Mouse (Mus musculus): Measurements from ENCODE around the gene Tnk1. TPM values are rescaled to one million over a fixed set of nuclear protein-coding genes. Genes with fewer than 3 reads are reported as not detected.
"Not testable (repeated sequence)": the region's sequence is repeated elsewhere in the genome, so short reads cannot be mapped to it uniquely, and the experiment has no call there.

Tnk1 gene
- polyA plus RNA-seq, 1 experiment from 2014 or later: 0.77 TPM

DNA sequence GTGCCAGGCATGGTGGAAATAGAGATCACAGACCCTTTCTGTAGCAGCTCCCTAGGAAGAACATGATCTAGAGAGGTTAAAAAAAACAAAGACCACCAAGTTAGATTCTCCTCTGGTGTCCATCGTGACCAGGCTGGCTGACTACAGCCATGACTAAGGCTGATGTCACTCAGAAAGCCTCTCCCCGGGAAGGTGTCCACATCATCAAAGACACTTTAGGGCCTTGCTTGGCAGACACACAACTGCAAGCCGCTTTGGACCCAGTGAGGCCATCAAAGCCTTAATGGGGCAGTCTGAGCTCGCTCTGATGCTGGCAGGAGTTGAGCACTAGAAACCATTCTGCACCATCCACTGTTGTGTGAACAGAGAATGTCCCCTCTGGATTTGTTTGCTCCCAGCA lies 13.9 kb upstream of the Tnk1 start:
- H3K36me3 ChIP-seq: no peaks in the 10 kb centered on the region
- 85% methylated on average over 4 of the region's 4 CpGs for WGBS
- DNase-seq (ENCODE audit: low spot score): no peak
- H3K4me1 ChIP-seq (replicated peaks): peaks cover 15% of the 10 kb centered on the region
- H3K9me3 ChIP-seq: no peaks in the 10 kb centered on the region
- H3K27me3 ChIP-seq (ENCODE audit: insufficient read depth, poor library complexity, severe bottlenecking): no peaks in the 10 kb centered on the region
- H3K4me3 ChIP-seq: no peak overlapping the region
- H3K27ac ChIP-seq: no peak overlapping the region

DNA sequence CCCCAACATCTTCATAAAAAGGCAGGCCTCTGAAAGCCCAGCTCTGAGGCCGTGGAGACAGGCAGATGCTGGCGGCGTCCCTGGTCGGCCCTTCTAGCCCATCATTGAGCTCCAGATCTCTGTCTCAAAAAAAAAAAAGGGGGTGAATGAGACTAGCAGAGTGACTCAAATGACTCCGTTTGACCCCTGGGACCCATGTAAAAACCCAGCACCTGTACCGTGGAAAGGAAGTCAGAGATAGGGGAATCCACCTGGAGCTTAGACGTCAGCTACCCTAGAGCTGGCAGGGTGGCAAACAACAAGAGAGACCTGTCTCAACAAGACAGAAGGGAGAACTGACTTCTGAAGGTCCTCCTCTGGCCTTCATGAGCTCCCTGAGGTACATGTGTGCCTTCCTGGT lies 13.3 kb upstream of the Tnk1 start:
- no peaks in the 10 kb centered on the region for H3K9me3 ChIP-seq
- no peak for DNase-seq (ENCODE audit: low spot score)
- H3K36me3 ChIP-seq: no peaks in the 10 kb centered on the region
- WGBS: 86% methylated on average over 7 of the region's 7 CpGs
- H3K4me1 ChIP-seq (replicated peaks): peaks cover 9% of the 10 kb centered on the region
- H3K4me3 ChIP-seq: no peak overlapping the region
- H3K27ac ChIP-seq: no peak overlapping the region
- H3K27me3 ChIP-seq (ENCODE audit: insufficient read depth, poor library complexity, severe bottlenecking): no peaks in the 10 kb centered on the region

DNA sequence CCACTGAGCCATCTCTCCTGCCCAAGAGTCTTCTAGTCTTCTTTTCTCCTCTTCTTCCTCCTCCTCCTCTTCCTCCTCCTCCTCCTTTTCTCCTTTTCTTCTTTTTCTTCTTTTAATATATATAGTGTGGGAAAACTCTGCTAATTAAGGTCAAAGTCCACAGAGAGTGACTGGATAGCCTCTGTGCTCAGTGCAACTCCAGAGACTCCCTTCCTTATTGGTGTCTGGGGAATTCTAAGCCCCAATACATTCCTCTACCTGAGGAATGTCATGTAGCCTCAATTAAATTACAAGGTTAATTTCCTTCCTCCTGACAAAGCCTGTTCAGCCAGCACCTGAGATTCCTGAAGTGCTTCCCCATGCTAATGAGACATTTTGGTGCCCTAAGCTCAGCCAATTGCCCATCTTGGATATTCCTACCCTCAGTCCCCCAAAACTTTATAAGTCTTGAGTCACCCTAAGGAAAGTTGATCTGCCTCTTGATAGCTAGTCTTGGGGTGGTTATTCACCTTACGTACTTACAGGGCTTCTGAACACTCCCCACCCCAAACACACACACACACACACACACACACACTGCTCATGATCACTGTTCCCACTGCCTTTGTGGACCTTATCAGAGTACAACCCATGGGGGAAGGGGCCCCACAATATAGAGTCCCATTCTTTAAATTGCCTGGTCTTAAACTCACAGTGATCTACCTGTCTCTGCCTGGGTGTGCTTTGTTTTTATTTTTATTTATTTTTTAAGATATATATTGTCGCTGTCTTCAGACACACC lies 11.9 kb upstream of the Tnk1 start:
- Histone ChIP-seq H3K4me3 (no peak overlapping the region), H3K27me3 (ENCODE audit: insufficient read depth, poor library complexity, severe bottlenecking) (no peaks in the 10 kb centered on the region), H3K4me1 (replicated peaks) (no peaks in the 10 kb centered on the region), H3K9me3 (no peaks in the 10 kb centered on the region), H3K36me3 (no peaks in the 10 kb centered on the region), H3K27ac (no peak overlapping the region)
- WGBS: 95% methylated on average over 2 of the region's 2 CpGs
- DNase-seq (ENCODE audit: low spot score): no peak

GRCm38 (mm10) chr11:69867335-69867734 lies 8.8 kb upstream of the Tnk1 start:
- H3K36me3 ChIP-seq: no peaks in the 10 kb centered on the region
- no peak overlapping the region for H3K4me3 ChIP-seq
- H3K27me3 ChIP-seq (ENCODE audit: insufficient read depth, poor library complexity, severe bottlenecking): no peaks in the 10 kb centered on the region
- no peaks in the 10 kb centered on the region for H3K9me3 ChIP-seq
- no peak for DNase-seq (ENCODE audit: low spot score)
- 77% methylated on average over 9 of the region's 9 CpGs for WGBS
- H3K27ac ChIP-seq: no peak overlapping the region
- 0 out of 2 replicates have a peak, but pooled peaks cover 3% of the 10 kb centered on the region for H3K4me1 ChIP-seq (replicated peaks)

DNA sequence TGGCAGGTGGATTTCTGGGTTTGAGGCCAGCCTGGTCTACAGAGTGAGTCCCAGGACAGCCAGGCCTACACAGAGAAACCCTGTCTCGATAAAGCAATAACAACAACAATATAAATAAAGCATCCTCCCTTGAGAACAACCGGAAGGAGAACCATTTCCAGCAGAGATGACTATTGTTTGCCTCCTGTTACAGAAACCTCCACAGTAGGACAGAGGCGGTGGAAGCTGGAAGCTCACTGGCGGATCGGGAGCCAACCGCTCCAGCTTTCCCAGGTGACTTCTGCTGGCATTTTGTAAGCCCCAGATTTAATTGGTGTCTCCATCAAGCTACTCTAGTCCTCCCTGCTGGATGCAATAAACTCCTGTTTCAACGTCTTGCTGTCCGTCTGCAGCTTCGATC lies 7.0 kb upstream of the Tnk1 start:
- no peaks in the 10 kb centered on the region for H3K27me3 ChIP-seq (ENCODE audit: insufficient read depth, poor library complexity, severe bottlenecking)
- H3K27ac ChIP-seq: no peak overlapping the region
- DNase-seq (ENCODE audit: low spot score): no peak
- no peaks in the 10 kb centered on the region for H3K9me3 ChIP-seq
- no peaks in the 10 kb centered on the region for H3K36me3 ChIP-seq
- H3K4me3 ChIP-seq: no peak overlapping the region
- H3K4me1 ChIP-seq (replicated peaks): 0 out of 2 replicates have a peak, but pooled peaks cover 3% of the 10 kb centered on the region
- 85% methylated on average over 9 of the region's 9 CpGs for WGBS

GRCm38 (mm10) chr11:69864138-69864860 lies 5.8 kb upstream of the Tnk1 start:
- WGBS: 59% methylated on average over 8 of the region's 8 CpGs
- Histone ChIP-seq H3K27me3 (ENCODE audit: insufficient read depth, poor library complexity, severe bottlenecking) (peaks cover 7% of the 10 kb centered on the region), H3K4me1 (replicated peaks) (0 out of 2 replicates have a peak, but pooled peaks cover 3% of the 10 kb centered on the region), H3K4me3 (no peak overlapping the region), H3K9me3 (no peaks in the 10 kb centered on the region), H3K27ac (no peak overlapping the region), H3K36me3 (no peaks in the 10 kb centered on the region)
- no peak for DNase-seq (ENCODE audit: low spot score)

GRCm38 (mm10) chr11:69863729-69864128 lies 5.2 kb upstream of the Tnk1 start:
- H3K9me3 ChIP-seq; H3K36me3 ChIP-seq; DNase-seq (ENCODE audit: low spot score); H3K4me1 ChIP-seq (replicated peaks); H3K4me3 ChIP-seq; H3K27ac ChIP-seq: not testable (repeated sequence)
- peaks cover 13% of the 10 kb centered on the region for H3K27me3 ChIP-seq (ENCODE audit: insufficient read depth, poor library complexity, severe bottlenecking)
- 87% methylated on average over 3 of the region's 3 CpGs for WGBS

- DNase-seq (ENCODE audit: low spot score): peak; percentile 60
- peaks cover 21% of the 10 kb centered on the region for H3K36me3 ChIP-seq
- H3K27ac ChIP-seq: peak overlapping the region; percentile 41; the same call in 1 of the 2 replicates
- WGBS: 25% methylated on average over 16 of the region's 16 CpGs
- peak overlapping the region; percentile 0; the same call in 1 of the 2 replicates for H3K4me3 ChIP-seq
- H3K27me3 ChIP-seq (ENCODE audit: insufficient read depth, poor library complexity, severe bottlenecking): peaks cover 38% of the 10 kb centered on the region
- H3K9me3 ChIP-seq: no peaks in the 10 kb centered on the region
- H3K4me1 ChIP-seq (replicated peaks): peaks cover 36% of the 10 kb centered on the region
Observed at GRCm38 (mm10) chr11:69855347-69855746, 3.2 kb downstream of the Tnk1 start.

GRCm38 (mm10) chr11:69854680-69855079 lies 3.9 kb downstream of the Tnk1 start:
- Histone ChIP-seq H3K4me3 (no peak overlapping the region), H3K27me3 (ENCODE audit: insufficient read depth, poor library complexity, severe bottlenecking) (peaks cover 35% of the 10 kb centered on the region), H3K4me1 (replicated peaks) (peaks cover 36% of the 10 kb centered on the region), H3K9me3 (no peaks in the 10 kb centered on the region), H3K36me3 (peaks cover 28% of the 10 kb centered on the region), H3K27ac (no peak overlapping the region)
- WGBS: 90% methylated on average over 10 of the region's 10 CpGs
- DNase-seq (ENCODE audit: low spot score): no peak

GRCm38 (mm10) chr11:69853994-69854393 lies 4.5 kb downstream of the Tnk1 start:
- Histone ChIP-seq H3K4me3 (no peak overlapping the region), H3K4me1 (replicated peaks) (peaks cover 36% of the 10 kb centered on the region), H3K27me3 (ENCODE audit: insufficient read depth, poor library complexity, severe bottlenecking) (peaks cover 28% of the 10 kb centered on the region), H3K36me3 (peaks cover 35% of the 10 kb centered on the region), H3K27ac (peak overlapping the region; percentile 71; the same call in 1 of the 2 replicates), H3K9me3 (no peaks in the 10 kb centered on the region)
- no peak for DNase-seq (ENCODE audit: low spot score)
- 81% methylated on average over 7 of the region's 7 CpGs for WGBS

GRCm38 (mm10) chr11:69850754-69851153 lies 7.8 kb downstream of the Tnk1 start:
- Histone ChIP-seq H3K4me1 (replicated peaks) (peaks cover 54% of the 10 kb centered on the region), H3K4me3 (no peak overlapping the region), H3K36me3 (peaks cover 49% of the 10 kb centered on the region), H3K27me3 (ENCODE audit: insufficient read depth, poor library complexity, severe bottlenecking) (no peaks in the 10 kb centered on the region), H3K27ac (no peak overlapping the region), H3K9me3 (no peaks in the 10 kb centered on the region)
- WGBS: 85% methylated on average over 8 of the region's 8 CpGs
- no peak for DNase-seq (ENCODE audit: low spot score)

DNA sequence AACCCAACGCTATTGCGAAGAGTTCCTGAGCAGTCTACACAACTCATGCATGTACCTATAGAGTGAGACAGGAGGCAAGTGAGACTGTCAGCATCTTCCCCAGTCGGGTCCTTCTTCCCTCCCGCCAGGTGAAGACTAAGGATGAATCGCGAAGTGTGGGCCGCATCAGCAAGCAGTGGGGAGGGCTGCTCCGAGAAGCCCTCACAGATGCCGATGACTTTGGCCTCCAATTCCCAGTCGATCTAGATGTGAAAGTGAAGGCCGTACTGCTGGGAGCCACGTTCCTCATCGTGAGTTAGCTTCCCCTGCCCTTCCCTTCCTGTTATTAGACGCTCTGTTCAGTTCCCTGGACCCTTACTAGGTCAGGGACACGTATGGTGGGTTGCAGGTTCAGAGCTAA lies 8.6 kb downstream of the Tnk1 start:
- H3K36me3 ChIP-seq: peaks cover 49% of the 10 kb centered on the region
- no peak overlapping the region for H3K27ac ChIP-seq
- no peak for DNase-seq (ENCODE audit: low spot score)
- no peak overlapping the region for H3K4me3 ChIP-seq
- no peaks in the 10 kb centered on the region for H3K9me3 ChIP-seq
- peaks cover 53% of the 10 kb centered on the region for H3K4me1 ChIP-seq (replicated peaks)
- no peaks in the 10 kb centered on the region for H3K27me3 ChIP-seq (ENCODE audit: insufficient read depth, poor library complexity, severe bottlenecking)
- WGBS: 91% methylated on average over 15 of the region's 15 CpGs

DNA sequence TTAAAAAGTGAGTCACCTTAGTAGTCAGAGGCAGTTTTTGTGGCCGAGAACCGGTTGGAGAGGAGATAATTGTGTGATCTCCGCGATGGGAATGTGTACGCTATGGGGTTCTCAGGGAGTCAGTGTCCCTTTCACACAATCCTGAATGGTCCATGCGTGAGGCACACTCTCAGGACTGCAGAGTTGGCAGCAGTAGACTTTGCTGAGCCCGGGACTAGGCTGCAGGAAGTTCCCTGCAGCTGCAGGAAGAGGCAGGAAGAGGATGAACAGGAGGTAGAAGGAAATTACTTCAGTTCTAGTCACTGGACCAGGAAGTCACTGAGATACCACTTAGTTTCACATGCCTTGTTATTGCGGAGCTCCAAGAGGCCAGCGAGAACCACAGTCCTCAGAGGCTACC lies 9.4 kb downstream of the Tnk1 start:
- peaks cover 49% of the 10 kb centered on the region for H3K36me3 ChIP-seq
- 92% methylated on average over 9 of the region's 9 CpGs for WGBS
- H3K27ac ChIP-seq: no peak overlapping the region
- no peaks in the 10 kb centered on the region for H3K9me3 ChIP-seq
- H3K4me3 ChIP-seq: no peak overlapping the region
- H3K4me1 ChIP-seq (replicated peaks): peaks cover 53% of the 10 kb centered on the region
- no peak for DNase-seq (ENCODE audit: low spot score)
- H3K27me3 ChIP-seq (ENCODE audit: insufficient read depth, poor library complexity, severe bottlenecking): no peaks in the 10 kb centered on the region
